Mouse (Mus musculus) Patski (cell line): ENCODE data around the gene Klhdc9. TPM values are rescaled to one million over a fixed set of nuclear protein-coding genes. Genes with fewer than 3 reads are reported as not detected.
A peak's percentile ranks its signal among the peaks of the same experiment; 100 is the strongest.

Source experiments
- ATAC-seq: fragments of 100-300 bp; one replicate; pipeline ENCODE4 v1.8.0; 2021
- CTCF ChIA-PET: fragments of 350-600 bp; sonication (Branson Sonifier 250); formaldehyde crosslinking; loops from one replicate; lab custom pipeline; 2022; ENCODE audit warnings: inconsistent platforms; lab: Charles Lee
- POLR2A ChIA-PET: fragments of 350-600 bp; sonication (Branson Sonifier 250); formaldehyde crosslinking; loops from one replicate; lab custom pipeline; 2022; ENCODE audit warnings: antibody characterized with exemption, inconsistent platforms; lab: Charles Lee
- DNase-seq: peaks from one replicate; pipeline ENCODE4 v3.0.0-alpha.2; 2011; ENCODE audit warnings: low read depth, low spot score
- H3K27me3 ChIP-seq: fragments of 371-371 bp; one replicate; pipeline ENCODE4 v1.5.1; 2021
- CTCF ChIP-seq: fragments of 100-300 bp; IDR thresholded peaks from one replicate; pipeline ENCODE4 v1.5.1; 2021
- in situ Hi-C: fragments of 300-500 bp; cut with MboI; formaldehyde crosslinking; loops from 3 replicates; pipeline ENCODE4 v1.11.1; 2018; ENCODE audit warnings: low pct_unique_long_range_greater_than_20kb, mixed read lengths
- polyA plus RNA-seq: library from polyadenylated mRNA; unstranded; gene quantifications from one replicate; pipeline ENCODE4 v1.2.3, GENCODE M21; 2021

Gene Klhdc9
- polyA plus RNA-seq, 1 experiment from 2014 or later: not detected

DNA sequence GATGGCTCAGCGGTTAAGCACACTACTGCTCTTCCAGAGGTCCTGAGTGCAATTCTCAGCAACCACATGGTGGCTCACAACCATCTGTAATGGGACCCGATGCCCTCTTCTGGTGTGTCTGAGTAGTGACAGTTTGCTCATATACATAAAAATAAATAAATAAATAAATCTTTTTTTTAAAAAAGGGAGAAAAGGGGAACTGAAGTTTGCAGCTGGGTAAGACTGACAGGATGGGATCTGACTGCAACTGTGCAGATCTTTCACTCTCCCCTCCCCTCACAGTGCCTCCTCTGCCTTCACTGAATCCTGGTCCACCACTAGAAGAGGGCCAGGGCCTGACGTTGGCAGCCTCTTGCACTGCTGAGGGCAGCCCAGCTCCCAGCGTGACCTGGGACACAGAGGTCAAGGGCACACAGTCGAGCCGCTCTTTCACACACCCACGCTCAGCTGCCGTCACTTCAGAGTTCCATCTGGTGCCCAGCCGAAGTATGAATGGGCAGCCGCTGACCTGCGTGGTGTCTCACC, 21.6 kb upstream of the Klhdc9 start:
- H3K27me3 ChIP-seq: peaks cover 4% of the 10 kb centered on the region
- TF ChIP-seq CTCF: no peak
- no peak for DNase-seq
- in situ Hi-C loops: no loop called here
- ATAC-seq: no peak
- ChIA-PET POLR2A (no interaction called here), CTCF (interaction anchor here (1.1 to 1.9 kb wide), 2 partner anchors 58 to 66 kb away, joined by 3 to 5 read pairs; no protein-coding TSS in a partner anchor)

- ChIA-PET CTCF (interaction anchor here (0.7 to 2.6 kb wide), 8 partner anchors 9 to 115 kb away, joined by 3 to 15 read pairs (median 4); partner anchors contain the start of genes Arhgap30 and Nectin4), POLR2A (no interaction called here)
- in situ Hi-C loops: no loop called here
- DNase-seq (no peak), ATAC-seq (peak; percentile 70)
- H3K27me3 ChIP-seq: peaks cover 4% of the 10 kb centered on the region
- TF ChIP-seq CTCF: no peak
These were observed 19.5 kb upstream of the Klhdc9 start for GRCm38 (mm10) chr1:171379935-171380599.

DNA sequence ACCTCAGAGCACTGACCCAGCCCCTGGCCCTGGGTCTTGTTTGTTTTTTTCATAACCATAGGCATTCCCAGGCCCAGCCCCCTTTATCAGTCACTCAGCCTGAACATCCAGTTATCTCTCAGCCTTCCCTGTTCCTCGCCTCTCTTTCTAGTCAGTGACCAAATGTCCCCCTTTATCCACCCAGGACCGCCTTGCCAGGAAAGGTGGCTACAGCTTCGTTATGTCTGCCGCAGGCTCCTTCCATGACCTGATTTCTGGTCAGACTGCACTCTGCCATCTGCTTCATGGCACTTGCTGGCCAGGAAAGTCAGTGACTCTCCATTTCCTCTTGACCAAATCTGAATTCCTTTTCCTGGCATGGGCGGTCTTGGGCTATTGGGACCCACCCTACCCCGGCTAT, 17.7 kb upstream of the Klhdc9 start:
- DNase-seq (no peak), ATAC-seq (no peak)
- in situ Hi-C loops: no loop called here
- TF ChIP-seq CTCF: no peak
- CTCF ChIA-PET: no interaction called here
- peaks cover 4% of the 10 kb centered on the region for H3K27me3 ChIP-seq
- POLR2A ChIA-PET: no interaction called here

DNA sequence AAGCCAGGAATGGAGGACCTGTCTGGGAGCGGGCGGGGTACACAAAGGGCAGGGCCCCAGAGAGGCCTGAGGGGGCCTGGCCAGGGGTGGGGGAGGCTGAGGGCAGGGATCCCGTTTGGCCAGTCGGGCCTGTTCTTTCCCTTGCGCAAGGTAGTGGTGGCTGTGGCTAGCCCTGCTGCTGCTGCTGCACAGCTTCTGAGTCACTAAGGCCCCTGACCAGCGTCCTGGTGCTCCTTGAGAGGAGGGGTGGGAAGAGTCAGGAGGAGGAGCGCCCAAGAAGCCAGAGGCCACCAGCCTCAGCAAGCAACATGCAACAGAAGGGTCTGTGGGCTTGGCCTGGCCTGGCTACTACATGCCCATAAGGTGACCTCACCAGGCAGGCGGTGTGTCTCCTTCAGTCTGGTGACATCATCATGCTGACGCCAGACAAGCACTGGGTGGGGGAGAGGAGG, 15.1 kb upstream of the Klhdc9 start:
- ChIA-PET CTCF (interaction anchor here (0.9 kb wide), 1 partner anchor 35 kb away, joined by 3 read pairs; the partner anchor contains the start of gene Usf1), POLR2A (no interaction called here)
- DNase-seq: no peak
- peaks cover 4% of the 10 kb centered on the region for H3K27me3 ChIP-seq
- no peak for TF ChIP-seq CTCF
- peak; percentile 58 for ATAC-seq
- in situ Hi-C loops: no loop called here

- H3K27me3 ChIP-seq: no peaks in the 10 kb centered on the region
- ChIA-PET CTCF (no interaction called here), POLR2A (no interaction called here)
- in situ Hi-C loops: no loop called here
- ATAC-seq (no peak), DNase-seq (no peak)
- TF ChIP-seq CTCF: no peak
These were observed 13.3 kb upstream of the Klhdc9 start for GRCm38 (mm10) chr1:171373946-171374345.

DNA sequence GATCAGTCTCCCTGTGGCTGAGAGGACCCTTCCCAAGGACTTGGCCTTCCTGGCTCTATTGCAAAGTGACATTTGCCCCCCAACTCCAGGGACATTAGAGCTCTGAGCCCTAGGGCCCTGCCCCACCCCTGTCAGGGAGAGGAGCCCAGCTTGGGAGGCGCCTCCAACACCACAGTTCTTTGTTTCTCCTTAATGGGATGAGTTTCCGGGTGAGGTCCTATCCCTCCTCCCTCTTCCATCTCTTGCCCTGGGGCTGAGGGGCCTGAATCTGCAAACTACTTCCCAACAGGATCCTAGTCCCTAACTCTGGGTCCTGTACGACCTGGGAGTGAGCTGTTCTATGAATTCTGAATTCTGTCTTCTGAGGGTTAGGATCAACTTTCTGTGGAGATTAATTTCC, 12.3 kb upstream of the Klhdc9 start:
- POLR2A ChIA-PET: interaction anchor here (1.0 kb wide), 1 partner anchor 25 kb away, joined by 3 read pairs; no protein-coding TSS in a partner anchor
- TF ChIP-seq CTCF: no peak
- CTCF ChIA-PET: interaction anchor here (0.5 to 0.6 kb wide), 2 partner anchors 106 to 107 kb away, joined by 3 to 4 read pairs; no protein-coding TSS in a partner anchor
- DNase-seq: no peak
- ATAC-seq: no peak
- in situ Hi-C loops: no loop called here
- no peaks in the 10 kb centered on the region for H3K27me3 ChIP-seq

DNA sequence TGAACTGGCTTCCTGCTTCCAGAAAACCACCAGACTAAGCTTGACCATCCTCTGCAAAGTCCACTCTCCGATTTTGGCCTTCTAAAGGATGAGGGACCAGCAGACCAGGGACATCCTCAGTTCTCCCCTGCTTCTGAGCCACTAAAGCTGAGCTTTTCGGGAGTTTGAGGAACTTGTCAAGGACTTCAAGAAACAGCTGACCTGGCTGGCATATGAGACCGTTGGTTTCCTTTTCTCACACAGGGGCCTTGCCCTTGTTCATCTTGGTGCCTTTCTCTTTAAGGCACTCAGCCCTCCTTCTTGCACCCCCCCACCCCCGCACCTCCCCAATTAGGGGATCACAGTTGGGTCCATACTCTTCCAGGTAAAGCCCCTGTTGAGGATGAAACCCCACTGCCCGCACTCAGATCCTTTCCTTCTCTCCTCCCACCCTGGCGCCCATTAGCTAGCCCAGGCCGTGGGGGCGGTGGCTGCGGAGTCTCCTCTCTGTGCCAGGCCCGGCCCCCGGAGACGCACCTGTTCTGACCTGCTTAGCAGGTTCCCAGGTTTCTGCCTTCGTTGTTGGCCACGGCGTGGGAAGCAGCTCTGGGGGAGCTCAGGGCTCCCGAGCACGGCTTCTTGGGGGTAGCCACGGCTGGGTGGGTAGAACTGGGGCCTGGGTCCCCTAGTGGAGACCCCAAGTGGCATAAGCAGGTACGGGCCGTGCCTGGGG, 9.4 kb upstream of the Klhdc9 start, which contains the start of gene Nectin4:
Gene Nectin4 (plus strand): TSS at position 255 of the 712 bp plus-strand sequence.
- no peak for DNase-seq
- POLR2A ChIA-PET: no interaction called here
- TF ChIP-seq CTCF: no peak
- H3K27me3 ChIP-seq: no peaks in the 10 kb centered on the region
- ATAC-seq: no peak
- in situ Hi-C loops: no loop called here
- CTCF ChIA-PET: interaction anchor here (1.4 to 1.8 kb wide), 3 partner anchors 10 to 109 kb away, joined by 3 read pairs; no protein-coding TSS in a partner anchor

DNA sequence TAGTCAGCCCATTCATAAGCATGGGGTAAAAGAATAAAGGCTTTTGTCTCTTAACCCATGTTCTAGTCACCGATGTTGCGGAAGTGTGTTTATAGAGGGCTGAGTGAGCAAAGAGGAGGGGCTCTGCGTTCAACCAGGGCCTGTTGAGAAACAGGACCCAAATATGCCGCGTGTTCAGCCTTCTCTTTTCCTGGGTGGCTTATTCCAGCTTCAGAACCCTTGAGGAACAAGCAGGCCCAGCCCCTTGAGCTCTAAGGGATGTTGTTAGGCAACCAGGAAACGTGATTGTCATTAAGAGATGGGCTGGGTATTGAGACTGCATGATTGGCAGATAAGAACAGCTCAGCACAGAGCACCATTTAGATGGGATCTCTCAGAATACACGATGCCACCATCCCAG, 5.3 kb upstream of the Klhdc9 start:
- in situ Hi-C loops: no loop called here
- DNase-seq (no peak), ATAC-seq (no peak)
- H3K27me3 ChIP-seq: no peaks in the 10 kb centered on the region
- no peak for TF ChIP-seq CTCF
- ChIA-PET CTCF (interaction anchor here (0.9 to 1.8 kb wide), 4 partner anchors 14 to 136 kb away, joined by 4 to 6 read pairs (median 4); no protein-coding TSS in a partner anchor), POLR2A (no interaction called here)

GRCm38 (mm10) chr1:171361106-171362103, 807 bp upstream of the Klhdc9 start:
- ATAC-seq: peak; percentile 80
- ChIA-PET POLR2A (interaction anchor here (0.6 kb wide), 1 partner anchor 227 kb away, joined by 3 read pairs; no protein-coding TSS in a partner anchor), CTCF (interaction anchor here (0.5 to 2.9 kb wide), 6 partner anchors 13 to 236 kb away, joined by 3 to 11 read pairs (median 3); no protein-coding TSS in a partner anchor)
- in situ Hi-C loops: loop anchor here (5.0 kb wide), 1 partner anchor 116 kb away; no protein-coding TSS in a partner anchor
- TF ChIP-seq CTCF: peak; percentile 93
- no peak for DNase-seq
- no peaks in the 10 kb centered on the region for H3K27me3 ChIP-seq
